Mouse (Mus musculus): ENCODE measurements around the gene Fermt1.

The Fermt1 gene

DNA sequence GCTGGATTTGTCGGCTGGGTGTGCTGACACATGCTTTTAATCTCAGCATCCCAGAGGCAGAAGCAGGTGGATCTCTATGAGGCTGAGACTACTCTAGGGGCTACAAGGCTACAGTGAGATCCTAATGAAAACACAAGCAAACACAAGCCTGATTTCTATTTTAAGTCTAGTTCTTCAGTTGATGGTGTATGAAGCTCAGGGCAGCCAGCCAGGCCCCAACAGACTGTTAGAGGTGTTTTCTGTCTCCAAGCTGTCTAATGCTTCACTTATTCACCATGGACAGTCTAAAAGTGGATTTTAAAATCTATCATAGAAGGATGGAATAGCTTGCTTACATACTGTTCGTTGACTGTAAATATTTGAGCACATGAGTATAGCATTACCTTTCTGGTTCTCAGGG, 84.2 kb downstream of the Fermt1 start:
- in situ Hi-C loops (cut with MboI, MseI): no loop called here

DNA sequence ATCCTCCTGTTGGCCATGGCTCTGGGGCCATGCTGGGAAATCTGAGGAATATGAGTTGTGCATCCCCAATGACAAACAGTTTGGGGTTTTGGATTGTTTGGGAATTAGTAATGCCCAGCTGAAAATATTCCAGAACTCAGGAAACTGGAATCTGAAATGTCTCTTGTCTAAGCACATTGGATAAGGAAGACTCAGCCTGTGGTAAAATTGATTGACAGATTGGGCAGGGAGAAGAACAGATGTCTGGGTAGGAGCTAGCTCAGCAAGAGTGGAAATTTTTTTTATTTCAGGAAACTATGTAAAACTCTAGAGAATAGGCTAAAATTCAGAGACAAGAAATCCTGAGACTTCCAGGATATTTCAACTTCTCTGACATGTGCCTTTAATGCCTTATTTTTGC, 85.3 kb downstream of the Fermt1 start:
- in situ Hi-C loops (cut with MboI, MseI): no loop called here

DNA sequence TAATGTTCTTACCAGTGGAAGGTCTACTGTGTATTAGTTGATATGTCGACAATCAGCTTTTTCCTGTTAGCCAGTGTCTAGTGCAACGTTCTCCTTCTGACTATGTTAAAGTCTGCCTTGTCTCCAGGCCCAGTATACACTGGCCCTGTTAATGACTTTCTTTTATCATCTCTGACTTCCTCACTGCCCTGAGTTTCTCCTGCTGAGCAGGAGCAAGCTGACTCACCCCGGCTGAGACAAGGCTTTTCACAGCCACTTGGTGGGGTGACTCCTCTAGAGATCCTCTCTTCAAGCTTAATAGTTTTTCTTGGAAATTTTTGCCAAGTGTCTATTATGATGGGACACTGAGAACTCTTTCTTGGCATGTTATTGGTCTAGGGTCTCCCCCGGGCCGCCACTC, 89.4 kb downstream of the Fermt1 start:
- in situ Hi-C loops (cut with MboI, MseI): no loop called here
